Mouse (Mus musculus) thymus, adult 2 months (tissue): ENCODE measurements around the gene Camsap1.

Source experiments
- CTCF ChIP-seq: fragments of 200-500 bp; IDR thresholded peaks from 2 replicates; pipeline ENCODE4 v1.5.1; 2012; ENCODE audit warnings: mild to moderate bottlenecking, control low read depth, low read length, moderate library complexity, borderline replicate concordance; ENCODE audit not compliant: control insufficient read depth, poor library complexity, insufficient read depth; ENCODE audit errors: extremely low read depth
- POLR2A ChIP-seq: fragments of 200-500 bp; IDR thresholded peaks from 2 replicates; pipeline ENCODE4 v1.6.1; 2012; ENCODE audit warnings: mild to moderate bottlenecking, low read length, control low read depth, moderate library complexity; ENCODE audit not compliant: control insufficient read depth, poor library complexity, insufficient read depth; ENCODE audit errors: extremely low read depth

- TF ChIP-seq POLR2A (no peak), CTCF (no peak)
Measured at GRCm38 (mm10) chr2:26013674-26014073, 30.6 kb upstream of the Camsap1 start.
